Mouse (Mus musculus): ENCODE data around the gene Rapgef6.

DNA sequence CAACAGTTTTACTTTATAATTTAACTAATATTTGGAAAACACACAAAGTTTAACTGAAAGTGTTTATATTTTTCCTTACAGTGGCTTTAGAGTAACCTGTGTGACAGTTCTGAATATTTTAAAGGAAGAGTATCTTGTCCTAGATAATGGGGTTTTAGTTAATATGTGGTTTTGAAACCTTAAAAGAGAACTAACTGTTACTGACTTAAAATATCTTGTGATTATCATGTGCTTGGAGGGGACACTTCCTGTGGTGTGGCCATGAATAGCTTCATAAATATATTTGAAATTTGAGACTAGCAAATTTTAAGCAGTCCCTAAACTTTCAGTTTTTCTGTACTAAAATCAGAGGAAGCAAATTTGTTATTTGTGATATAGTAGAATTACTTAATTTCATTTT lies 125.9 kb downstream of the Rapgef6 start:
- no peak for TF ChIP-seq POLR2A (IDR thresholded peaks at IDR 0.05; ENCODE audit: low read depth, low read length)
- no peak for TF ChIP-seq CTCF (IDR thresholded peaks at IDR 0.05; ENCODE audit: extremely low read depth, insufficient read depth, insufficient read length, insufficient replicate concordance)

All from spleen, adult 2 months (tissue).